Mouse (Mus musculus) left cerebral cortex, postnatal 14 days (tissue): Measurements from ENCODE around the gene Cdk6. TPM values are rescaled to one million over a fixed set of nuclear protein-coding genes. Genes with fewer than 3 reads are reported as not detected.
"Not testable (repeated sequence)": the region's sequence is repeated elsewhere in the genome, so short reads cannot be mapped to it uniquely, and the experiment has no call there.

ENCODE experiments used
- DNase-seq, 2 experiments: peaks; one replicate each; pipeline ENCODE4 v3.0.0; 2021 to 2022; ENCODE audit warnings: low spot score in 2 of 2, mixed read lengths in 1 of 2
- intact Hi-C: fragments of 180-260 bp; cut with DNase I; formaldehyde crosslinking; loops from one replicate; pipeline ENCODE4 v1.15.1; 2025
- total RNA-seq, 2 experiments: library from RNA; stranded (reverse); gene quantifications; 2 replicates each; pipeline ENCODE4 v1.2.3; 2021

Gene Cdk6
- total RNA-seq, 2 experiments from 2014 or later, result 7.5 to 8.6 TPM

- no peak for DNase-seq
- intact Hi-C loops, result no loop called here
Observed at GRCm38 (mm10) chr5:3399784-3400494, 58.7 kb downstream of the Cdk6 start.

- peak in 1 of 2 experiments; percentile 31 for DNase-seq
- intact Hi-C loops, result no loop called here
Observed at GRCm38 (mm10) chr5:3405102-3405501, 63.8 kb downstream of the Cdk6 start.

- DNase-seq, result no peak
Observed at GRCm38 (mm10) chr5:3405503-3405902, 64.2 kb downstream of the Cdk6 start.

GRCm38 (mm10) chr5:3407926-3408325, 66.6 kb downstream of the Cdk6 start:
- no peak for DNase-seq
- intact Hi-C loops, result no loop called here

More at GRCm38 (mm10) chr5:3405503-3405902, 64.2 kb downstream of the Cdk6 start:
- intact Hi-C loops, result no loop called here

GRCm38 (mm10) chr5:3418183-3418582, 76.9 kb downstream of the Cdk6 start:
- intact Hi-C loops, DNase-seq: not testable (repeated sequence)

GRCm38 (mm10) chr5:3420094-3420831, 79.0 kb downstream of the Cdk6 start:
- intact Hi-C loops, result no loop called here

GRCm38 (mm10) chr5:3420832-3421228, 79.5 kb downstream of the Cdk6 start:
- DNase-seq, result no peak
- intact Hi-C loops, result no loop called here

More at GRCm38 (mm10) chr5:3420094-3420831, 79.0 kb downstream of the Cdk6 start:
- no peak for DNase-seq

- intact Hi-C loops, result loop anchor here (10.0 kb wide), 1 partner anchor 48 kb away; no protein-coding TSS in a partner anchor
Observed at GRCm38 (mm10) chr5:3433131-3433700, 91.9 kb downstream of the Cdk6 start.

GRCm38 (mm10) chr5:3434105-3434504, 92.8 kb downstream of the Cdk6 start:
- not testable (repeated sequence) for DNase-seq
- intact Hi-C loops, result loop anchor here (10.0 kb wide), 1 partner anchor 49 kb away; no protein-coding TSS in a partner anchor

More at GRCm38 (mm10) chr5:3433131-3433700, 91.9 kb downstream of the Cdk6 start:
- DNase-seq, result not testable (repeated sequence)

- DNase-seq, result not testable (repeated sequence)
- intact Hi-C loops, result loop anchor here (10.0 kb wide), 1 partner anchor 54 kb away; no protein-coding TSS in a partner anchor
Observed at GRCm38 (mm10) chr5:3438453-3439003, 97.2 kb downstream of the Cdk6 start.

GRCm38 (mm10) chr5:3439386-3439785, 98.1 kb downstream of the Cdk6 start:
- intact Hi-C loops, result loop anchor here (10.0 kb wide), 1 partner anchor 55 kb away; no protein-coding TSS in a partner anchor
- DNase-seq, result not testable (repeated sequence)

GRCm38 (mm10) chr5:3442524-3442923, 101.2 kb downstream of the Cdk6 start:
- DNase-seq, intact Hi-C loops: not testable (repeated sequence)

- intact Hi-C loops, DNase-seq: not testable (repeated sequence)
Observed at GRCm38 (mm10) chr5:3451233-3451632, 109.9 kb downstream of the Cdk6 start.

- intact Hi-C loops, DNase-seq: not testable (repeated sequence)
Observed at GRCm38 (mm10) chr5:3453946-3454345, 112.7 kb downstream of the Cdk6 start.

- intact Hi-C loops, result no loop called here
- DNase-seq, result no peak
Observed at GRCm38 (mm10) chr5:3460907-3461306, 119.6 kb downstream of the Cdk6 start.

GRCm38 (mm10) chr5:3461401-3461800, 120.1 kb downstream of the Cdk6 start:
- DNase-seq, result no peak
- intact Hi-C loops, result no loop called here

GRCm38 (mm10) chr5:3462897-3463757, 121.8 kb downstream of the Cdk6 start:
- no peak for DNase-seq
- intact Hi-C loops, result no loop called here

GRCm38 (mm10) chr5:3463758-3464157, 122.5 kb downstream of the Cdk6 start:
- intact Hi-C loops, result no loop called here
- no peak for DNase-seq
